Mouse (Mus musculus): Measurements from ENCODE around the gene Bmt2.

GRCm38 (mm10) chr6:13586560-13586959 is 91.2 kb downstream of the Bmt2 start:
- TF ChIP-seq POLR2A (IDR thresholded peaks at IDR 0.05; ENCODE audit: borderline replicate concordance, insufficient read depth, low read length) = no peak
- no peak for TF ChIP-seq CTCF (IDR thresholded peaks at IDR 0.05; ENCODE audit: borderline replicate concordance, insufficient read depth, low read depth, low read length)
